Mouse (Mus musculus): Measurements from ENCODE around the gene Shpk.
A peak's percentile ranks its signal among the peaks of the same experiment; 100 is the strongest.

Gene Shpk

DNA sequence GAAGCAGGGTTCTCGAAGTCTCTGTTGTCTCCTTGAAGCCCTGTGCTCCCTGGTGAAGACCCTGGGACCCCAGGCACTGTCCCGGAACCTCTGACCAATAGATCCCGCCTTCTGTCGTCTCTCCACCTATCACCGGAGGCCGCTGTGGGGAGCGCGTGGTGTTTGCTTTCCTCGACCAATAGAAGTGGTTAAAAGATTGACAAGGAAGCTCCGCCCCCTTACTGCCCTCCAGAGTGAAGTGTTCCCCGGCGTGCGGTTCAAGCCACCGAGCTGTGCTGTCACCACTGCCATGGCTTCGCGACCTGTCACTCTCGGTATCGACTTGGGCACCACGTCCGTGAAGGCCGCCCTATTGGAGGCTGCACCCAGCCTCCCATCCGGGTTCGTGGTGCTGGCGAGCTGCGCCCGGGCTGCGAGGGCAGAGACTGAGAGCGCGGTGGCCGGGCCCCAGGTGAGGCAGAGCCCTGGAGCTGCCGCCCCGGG is at the start of gene Shpk:
TSS of gene Shpk (plus strand) at position 231 of the 483 bp plus-strand sequence.
- peak; percentile 95 to 96 for DNase-seq (ENCODE audit: low spot score in 2 of 2)

DNA sequence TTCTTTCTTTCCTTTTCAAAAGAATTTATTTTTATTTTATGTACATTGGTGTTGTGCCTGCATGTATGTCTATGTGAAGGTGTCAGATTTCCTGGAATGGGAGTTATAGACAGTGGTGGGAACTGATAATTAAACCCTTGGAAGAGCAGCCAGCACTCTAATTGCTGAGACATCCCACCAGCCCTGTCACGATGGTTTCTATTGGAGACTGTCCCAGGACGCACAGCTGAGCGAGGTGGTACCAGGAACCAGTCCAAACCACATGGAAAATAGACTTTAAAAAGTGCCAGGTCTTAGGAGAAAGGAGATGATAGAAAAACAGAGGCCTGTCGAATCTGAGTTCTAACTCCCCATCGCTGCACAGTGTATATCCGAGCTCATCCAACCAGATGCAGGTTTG is 44.2 kb upstream of the Shpk start:
- DNase-seq (ENCODE audit: low spot score in 2 of 2), result no peak

DNA sequence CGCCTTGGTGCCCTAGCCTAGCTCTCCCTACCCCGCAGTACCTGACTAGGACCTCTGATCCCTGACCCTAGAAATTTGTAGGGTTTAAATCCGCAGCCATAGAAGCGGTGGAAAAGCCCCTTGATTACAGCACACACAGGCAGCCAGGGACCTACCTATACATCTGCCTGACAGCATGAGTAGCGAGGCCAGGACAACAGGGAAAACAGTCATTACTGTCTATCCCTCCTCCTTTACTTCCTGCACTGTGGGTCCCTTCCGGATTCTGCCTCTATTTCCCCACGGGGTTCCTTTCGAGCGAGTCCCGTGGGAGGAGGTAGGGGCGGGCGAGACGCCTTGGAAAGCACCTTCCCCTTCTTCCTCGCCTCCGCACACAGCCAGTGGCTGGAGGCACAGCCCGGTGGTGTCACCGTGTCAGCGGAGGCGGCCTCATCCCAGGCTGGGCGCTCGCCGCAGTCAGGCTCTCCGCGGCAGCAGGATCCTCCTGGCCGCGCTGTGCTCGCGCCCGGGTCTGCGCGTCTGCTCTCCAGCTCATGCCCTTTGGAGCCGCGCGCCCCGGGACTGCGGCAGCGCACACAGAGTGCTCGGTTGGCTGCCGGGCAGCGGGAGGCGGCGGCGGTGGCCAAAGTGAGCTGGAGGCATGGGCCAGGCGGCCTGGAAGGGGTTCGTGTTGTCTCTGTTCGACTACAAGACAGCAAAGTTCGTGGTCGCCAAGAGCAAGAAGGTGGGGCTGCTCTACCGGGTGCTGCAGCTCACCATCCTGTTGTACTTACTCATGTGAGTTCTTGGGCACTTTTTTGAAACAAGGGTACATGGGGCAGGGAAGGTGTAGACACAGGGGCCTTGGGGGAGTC is 39.1 kb upstream of the Shpk start, which contains the start of gene P2rx5:
TSS of gene P2rx5 (plus strand) at position 465 of the 854 bp plus-strand sequence.
- DNase-seq (ENCODE audit: low spot score in 2 of 2), result no peak

DNA sequence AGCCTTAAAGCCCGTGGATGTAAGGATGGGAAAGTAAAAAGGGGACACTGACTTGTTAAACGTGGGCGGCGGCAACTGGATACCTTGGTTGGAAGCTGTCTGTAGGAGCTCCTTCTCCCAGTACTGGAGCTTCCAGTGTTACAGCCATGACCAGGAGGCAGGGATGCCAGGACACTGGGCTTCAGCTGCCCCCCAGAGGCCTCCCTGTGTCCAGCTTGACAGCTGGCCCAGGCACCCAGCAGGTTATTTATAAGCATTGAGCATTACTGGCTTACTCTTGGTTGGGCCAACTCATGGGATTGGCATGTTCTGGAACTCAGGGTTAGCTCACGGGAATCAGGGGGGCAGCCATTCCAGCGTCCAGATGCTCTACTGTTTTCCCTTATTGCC is 38.5 kb upstream of the Shpk start:
- DNase-seq (ENCODE audit: low spot score in 2 of 2), result no peak

DNA sequence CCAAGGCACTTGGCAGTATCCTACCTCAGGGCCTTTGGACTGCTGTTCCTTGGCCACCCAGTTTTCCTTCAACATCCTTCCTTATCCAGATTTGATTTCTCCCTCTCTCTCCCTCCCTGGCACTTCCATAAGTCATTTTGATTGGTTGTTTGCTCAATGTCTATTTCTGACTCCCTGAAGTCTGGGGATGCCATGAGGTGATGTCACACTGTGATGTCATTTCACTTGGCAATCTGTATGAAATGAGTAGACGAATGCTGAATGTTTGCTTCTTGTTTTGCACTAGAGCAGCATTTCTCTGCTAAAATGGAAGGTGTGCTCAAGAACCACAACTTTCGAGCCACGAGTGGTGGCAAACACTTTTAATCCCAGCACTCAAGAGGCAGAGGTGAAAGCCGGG is 37.6 kb upstream of the Shpk start:
- DNase-seq (ENCODE audit: low spot score in 2 of 2), result no peak

DNA sequence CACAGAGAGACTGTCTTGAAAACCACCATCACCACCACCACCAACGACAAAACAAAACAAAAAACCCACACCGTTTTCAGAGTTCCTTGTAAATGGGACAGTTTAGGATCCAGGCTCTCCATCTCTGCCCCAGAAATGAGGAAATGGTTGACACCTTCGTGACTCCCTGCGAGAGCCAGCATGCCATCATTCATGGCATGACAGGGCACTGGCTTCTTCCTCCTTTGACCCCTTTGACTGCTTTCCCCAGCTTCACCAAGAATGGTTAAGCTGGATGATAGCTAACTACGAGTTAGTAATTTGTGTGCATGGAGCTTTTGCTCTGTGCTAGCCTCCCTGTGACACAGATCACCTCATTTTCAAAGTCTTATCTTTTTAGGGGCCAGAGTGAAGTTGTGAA is 37.0 kb upstream of the Shpk start:
- no peak for DNase-seq (ENCODE audit: low spot score in 2 of 2)

DNA sequence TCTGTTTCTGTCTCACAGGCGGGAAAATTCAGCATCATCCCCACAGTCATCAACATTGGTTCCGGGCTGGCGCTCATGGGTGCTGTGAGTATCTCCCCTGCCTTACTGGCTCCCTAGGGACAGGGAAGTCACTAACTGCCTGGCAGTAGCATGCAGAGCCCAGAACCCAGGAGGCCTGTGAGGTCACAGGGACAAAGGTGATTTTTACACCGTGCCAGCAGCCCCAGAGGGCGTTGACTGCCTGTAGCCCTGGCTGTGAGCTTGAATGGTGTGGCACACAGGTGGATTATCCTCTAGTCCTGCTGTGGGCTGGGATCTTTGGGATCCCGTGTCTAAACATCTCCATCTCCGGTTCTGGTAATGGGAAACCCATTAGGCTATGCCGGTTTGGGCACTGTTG is 31.2 kb upstream of the Shpk start:
- no peak for DNase-seq (ENCODE audit: low spot score in 2 of 2)

DNA sequence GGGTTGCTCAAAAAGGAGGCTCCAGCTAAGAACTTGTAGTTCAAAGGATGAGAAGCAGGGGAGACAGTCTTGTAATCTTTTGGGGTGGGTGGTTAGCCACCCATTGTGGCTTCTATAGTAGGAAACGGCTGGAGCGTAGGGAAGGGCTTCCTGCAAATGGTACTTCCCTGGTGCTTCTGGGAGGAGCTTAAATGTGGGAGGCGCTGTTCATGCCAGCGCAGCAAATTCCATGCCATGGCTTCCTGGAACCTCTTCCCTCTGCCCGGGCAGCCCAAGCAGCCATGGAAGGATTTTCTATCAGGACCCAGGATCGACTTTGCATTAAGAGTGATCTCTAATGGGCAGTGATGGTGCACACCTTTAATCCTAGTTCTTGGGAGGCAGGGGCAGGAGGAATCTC is 30.7 kb upstream of the Shpk start:
- DNase-seq (ENCODE audit: low spot score in 2 of 2), result no peak

DNA sequence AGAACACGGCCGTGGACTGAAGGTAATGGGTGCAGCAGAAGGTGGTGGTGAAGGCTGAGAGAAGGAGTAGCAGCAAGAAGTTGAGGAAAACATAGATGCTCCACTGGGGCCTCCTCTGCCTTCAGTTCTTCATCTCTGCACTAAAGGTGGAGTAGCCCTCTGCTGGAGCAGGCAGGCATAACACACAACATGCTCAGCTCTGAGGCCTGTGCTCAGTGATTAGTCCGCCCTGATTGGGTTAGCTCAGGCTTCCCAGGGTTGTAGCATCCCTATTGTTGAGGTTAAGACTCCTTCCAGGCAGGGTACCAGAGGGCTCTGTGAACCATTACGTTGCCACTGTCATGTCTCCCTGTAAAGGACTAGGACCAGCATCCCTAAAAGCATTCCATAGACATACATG is 30.0 kb upstream of the Shpk start:
- peak; percentile 19 to 25 for DNase-seq (ENCODE audit: low spot score in 2 of 2)

DNA sequence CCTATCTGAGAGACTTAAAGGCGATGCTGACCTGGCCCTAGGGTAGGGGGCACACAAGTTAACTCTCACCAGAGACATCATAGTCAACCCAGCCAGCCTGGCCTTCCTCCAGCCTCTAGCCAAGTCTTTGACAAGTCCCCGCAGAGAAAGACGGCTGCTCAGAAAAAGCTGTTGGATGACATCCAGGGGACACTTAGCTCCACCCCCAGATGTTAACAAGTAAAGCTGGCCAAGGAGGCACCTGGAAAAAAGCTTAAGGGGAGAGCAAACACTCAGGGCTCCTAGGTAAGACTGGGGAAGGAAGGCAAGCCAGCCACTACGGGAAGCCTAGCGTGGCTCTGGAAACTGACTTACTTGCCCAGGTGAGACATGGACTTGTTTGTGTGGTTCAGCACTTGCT is 27.1 kb upstream of the Shpk start:
- no peak for DNase-seq (ENCODE audit: low spot score in 2 of 2)

DNA sequence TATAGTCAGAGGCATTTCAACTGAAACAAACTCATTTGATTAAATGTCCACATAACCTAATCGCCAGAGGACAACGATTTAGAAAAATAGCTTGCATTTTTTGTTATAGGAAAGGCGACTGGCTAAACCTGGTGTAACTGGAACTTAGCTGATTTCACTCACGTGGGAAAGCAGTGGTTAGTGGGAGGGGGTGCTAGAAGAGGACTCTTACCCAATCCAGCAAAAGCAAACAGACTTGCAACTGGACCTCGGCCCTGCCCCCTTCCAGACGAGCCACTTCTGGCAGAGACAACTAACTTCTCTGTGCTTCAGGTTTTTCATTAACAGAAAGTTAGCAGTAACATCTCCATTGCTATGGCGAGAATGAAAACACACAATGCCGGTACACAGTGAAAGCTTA is 23.6 kb upstream of the Shpk start:
- no peak for DNase-seq (ENCODE audit: low spot score in 2 of 2)

DNA sequence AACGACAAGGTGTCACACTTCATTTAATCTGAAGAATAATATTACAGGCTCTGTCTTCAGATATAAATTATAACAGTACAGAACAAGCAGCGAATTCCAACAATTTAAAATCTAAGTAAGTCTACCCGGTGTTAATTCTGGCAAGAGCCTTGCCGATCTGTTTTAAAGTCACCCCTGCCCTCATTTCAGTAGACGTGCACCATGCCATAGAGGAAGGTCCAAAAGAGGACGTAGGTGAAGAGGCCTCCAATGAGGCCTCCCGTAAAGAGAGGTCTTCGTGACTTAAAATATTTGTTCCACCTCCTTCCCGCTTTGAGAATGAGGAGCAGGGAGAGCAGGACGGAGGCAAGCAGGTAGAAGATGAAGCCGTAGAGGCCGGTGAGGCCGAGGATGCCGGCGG is 23.1 kb upstream of the Shpk start:
- DNase-seq (ENCODE audit: low spot score in 2 of 2), result no peak

DNA sequence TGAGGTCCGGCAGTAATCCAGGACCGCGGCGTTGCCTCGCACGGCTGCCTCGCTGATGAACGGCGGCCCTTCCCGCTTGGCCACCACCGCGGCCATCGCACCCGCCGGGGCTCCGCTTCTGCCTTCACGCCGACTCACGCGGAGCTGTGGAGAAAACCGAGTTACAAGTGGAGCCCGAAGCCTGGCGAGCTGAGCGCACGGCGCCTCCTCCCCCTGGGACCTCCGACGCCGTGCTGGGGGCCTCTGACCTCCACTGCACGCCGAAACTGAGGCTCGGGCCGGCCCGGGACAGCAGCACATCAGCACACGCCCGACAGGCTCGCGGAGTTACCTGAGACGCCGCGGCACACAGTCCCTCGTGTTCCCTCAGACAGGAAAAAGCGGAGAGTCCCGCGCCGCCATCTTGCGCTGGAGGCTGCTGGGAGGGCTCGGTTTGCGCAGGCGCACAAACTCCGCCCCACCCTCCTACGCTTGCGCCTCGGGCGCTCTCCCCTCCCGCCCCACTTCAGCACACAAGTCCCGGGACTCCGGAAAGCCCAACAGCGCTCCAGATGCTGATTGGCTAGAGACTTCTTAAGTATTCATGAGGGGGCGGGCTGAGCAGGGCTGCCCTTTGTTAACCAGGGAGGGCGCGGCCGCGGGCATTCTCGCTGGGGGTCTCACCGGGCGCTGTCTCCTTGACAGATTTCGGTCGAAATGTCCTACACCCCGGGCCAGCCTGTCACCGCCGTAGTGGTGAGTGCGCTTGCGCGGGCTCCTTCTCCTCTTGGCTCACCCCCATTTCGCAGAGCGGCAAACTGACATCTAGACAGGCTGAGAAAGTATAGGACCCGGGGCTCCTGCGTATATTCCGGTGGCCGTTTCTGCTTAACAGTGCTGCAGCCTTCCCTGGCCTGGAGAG is 22.4 kb upstream of the Shpk start, which contains the start of the genes Emc6 and Tax1bp3:
TSS of gene Emc6 (minus strand) at position 430 of the 901 bp plus-strand sequence.
TSS of gene Tax1bp3 (plus strand) at position 476 of the 901 bp plus-strand sequence.
- DNase-seq (ENCODE audit: low spot score in 2 of 2), result peak; percentile 93

DNA sequence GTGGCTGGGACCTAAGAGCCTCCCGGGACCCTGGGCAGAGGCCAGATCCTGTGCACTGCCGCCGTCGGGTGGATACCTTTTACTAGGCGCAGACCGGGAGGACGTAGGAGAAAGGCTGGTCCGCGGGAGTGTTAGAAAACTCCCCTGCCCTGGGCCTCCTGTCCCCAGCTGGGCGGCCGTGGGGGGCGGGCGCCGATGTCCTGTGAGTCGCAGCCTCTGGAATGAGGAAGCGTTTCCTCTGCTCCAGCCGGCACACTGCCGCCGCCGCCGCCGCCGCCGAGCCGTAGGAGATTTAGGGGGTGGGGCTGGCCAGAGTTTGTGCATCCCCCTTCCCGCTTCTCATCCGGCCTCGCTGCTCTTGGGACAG is 21.8 kb upstream of the Shpk start:
- no peak for DNase-seq (ENCODE audit: low spot score in 2 of 2)

DNA sequence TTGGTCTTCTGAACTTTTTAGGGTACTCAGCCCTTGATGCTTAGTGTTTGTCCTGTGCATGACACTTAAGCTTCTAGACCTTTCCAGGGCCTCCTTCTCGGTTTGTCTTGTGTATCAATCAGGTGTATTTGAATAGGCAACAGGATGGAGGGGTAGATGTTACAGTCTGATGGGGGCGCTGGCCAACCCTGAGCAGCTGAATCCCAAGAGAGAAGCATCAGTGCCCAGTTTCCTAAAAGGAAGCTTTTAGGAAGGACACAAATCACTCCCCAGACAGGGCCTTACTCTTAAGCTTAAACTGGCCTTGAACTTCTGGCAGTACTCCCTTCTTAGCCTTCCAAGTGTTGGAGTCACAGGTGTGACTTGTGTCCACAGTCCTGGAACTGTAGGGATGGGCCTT is 21.4 kb upstream of the Shpk start:
- DNase-seq (ENCODE audit: low spot score in 2 of 2), result no peak

DNA sequence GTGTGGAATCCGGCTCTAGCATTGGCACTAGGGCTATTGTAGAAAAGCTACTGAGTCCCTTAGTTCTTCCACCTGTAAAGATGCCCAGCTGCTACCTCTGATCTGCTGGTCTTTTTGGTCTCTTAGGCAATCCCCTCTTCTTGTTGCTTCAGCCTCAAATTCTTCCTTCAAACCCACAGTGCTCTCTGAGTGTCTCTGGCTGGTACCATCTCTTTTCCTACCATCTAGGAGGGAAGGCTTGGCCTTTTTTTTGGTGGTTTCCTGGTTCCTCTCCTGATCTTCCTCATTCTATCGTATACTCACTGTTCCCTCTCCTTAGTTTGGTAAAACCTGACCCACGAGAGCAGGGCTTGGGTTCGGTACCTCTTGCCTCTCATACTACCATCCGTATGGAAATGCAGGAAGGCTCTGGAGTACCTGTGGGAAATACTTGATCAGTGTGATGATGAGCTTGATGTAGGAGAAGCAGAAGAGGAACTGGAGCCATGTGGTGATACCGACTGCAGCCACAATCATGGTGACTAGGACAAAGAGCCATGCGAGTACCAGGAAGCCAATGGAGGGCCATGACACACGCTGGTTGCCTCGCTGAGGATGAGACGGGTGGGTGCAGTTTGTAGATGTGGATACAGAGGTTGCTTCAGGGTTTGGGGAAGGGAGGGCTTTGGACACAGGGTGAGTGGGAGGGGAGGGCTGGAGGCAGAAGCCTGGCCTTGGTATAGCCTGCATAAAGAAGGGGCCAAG is 13.2 kb upstream of the Shpk start:
- no peak for DNase-seq (ENCODE audit: low spot score in 2 of 2)

DNA sequence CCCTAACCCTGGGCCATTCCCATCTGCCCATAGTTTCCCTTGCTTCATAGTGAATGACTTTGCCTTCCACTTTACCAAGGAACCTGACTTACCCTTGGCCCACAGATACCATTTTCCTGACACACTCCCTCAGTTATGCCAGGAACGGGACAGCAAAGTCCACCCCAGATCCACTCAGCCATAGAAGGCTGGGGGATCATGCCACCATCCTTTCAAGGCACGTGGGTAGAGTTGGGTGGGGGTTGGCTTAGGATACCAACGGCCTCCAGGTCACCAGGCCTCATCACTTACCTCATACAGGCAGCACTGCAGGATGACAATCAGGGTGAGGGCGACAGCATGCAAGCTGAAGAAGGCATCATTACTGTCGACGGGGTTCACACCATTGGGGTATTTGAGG is 12.0 kb upstream of the Shpk start:
- DNase-seq (ENCODE audit: low spot score in 2 of 2), result no peak

DNA sequence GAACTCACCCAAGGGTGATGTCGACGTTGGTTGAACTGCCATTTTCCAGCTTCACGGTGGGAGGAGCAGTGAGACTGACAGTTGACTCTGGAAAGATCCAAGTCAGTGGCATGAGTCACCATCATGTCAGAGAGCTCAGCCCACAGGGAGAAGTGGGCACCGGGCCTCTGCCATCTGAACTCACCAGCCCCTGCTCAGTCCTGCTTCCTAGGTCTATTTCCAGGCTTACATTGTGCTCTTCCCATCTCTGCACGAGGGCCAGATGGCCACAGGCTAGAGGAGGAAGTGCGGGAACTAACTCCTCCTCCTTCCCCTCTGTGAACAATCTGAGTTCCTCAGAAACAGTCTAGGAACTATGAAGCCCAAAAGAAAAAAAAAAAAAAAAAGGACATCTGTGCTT is 6.2 kb upstream of the Shpk start:
- no peak for DNase-seq (ENCODE audit: low spot score in 2 of 2)

DNA sequence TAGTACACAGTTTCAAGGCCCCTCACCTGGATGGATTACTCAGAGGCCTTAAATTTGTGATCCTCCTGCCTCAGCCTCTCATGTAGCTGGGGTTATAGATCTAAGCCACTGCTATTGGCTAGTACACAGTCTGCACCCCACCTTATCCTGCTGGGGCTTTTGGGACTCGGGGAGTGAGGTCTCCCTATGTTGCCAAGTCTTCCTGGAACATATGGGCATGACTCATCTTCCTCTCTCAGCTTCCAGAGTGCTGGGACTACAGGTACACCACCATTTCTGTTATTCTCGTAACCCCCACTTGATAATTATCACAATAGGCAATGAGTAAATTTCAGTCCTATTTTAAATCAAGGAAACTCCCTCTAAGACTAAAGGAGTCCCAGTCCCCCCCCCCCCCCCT is 4.8 kb upstream of the Shpk start:
- no peak for DNase-seq (ENCODE audit: low spot score in 2 of 2)

DNA sequence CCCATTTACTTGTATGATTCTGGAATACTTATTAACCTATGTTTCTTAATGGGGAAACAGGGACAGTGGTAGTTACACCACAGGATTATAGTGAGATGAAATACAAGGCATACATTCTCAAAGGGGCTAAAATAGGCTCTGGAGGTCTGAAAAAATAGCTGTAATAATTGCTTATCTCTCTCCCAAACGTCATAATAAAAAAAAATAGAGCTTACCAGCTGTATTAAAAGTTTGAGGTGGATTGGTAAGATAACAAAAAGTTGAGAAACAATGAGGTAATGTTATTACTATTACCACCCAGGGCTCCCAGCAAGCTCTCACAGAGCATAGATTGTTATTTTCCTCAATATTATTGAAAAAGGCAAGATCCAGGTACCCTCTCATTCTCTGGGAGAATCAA is 1.1 kb upstream of the Shpk start:
- DNase-seq (ENCODE audit: low spot score in 2 of 2), result no peak

DNA sequence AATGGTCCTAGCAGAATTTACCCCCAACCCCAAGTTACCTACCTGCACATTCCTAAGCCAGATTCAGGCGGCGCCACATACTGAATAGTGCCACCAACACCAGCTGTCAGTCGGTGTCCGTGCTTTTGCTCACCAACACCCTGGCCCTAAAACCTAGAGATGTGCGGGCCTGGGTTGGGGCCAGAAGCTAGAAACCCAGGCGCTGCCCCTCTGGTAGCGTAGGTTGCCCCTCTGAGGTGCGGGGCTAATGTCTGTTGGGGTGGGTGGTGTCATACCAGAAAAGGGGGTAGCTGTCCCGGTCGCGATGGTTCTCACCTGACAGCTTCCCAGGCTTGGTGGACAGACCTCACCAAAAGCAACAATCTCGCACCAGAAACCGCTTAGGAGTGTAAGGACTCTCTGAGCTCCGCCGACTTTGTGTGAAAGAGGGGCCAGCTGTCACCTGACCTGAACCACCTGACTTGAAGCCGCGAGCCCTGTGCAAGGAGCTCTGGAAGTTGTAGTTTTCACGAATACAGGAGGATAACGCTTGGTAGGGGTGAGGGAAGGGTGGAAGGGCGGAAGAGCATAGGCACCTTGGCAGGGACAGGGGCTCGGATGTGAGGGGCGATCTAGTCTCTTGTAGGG is 544 bp upstream of the Shpk start, which contains the start of gene Ctns:
TSS of gene Ctns (minus strand) at position 440 of the 627 bp plus-strand sequence.
- peak; percentile 83 to 88 for DNase-seq (ENCODE audit: low spot score in 2 of 2)
